Mouse (Mus musculus) thymus, postnatal 10 days (tissue): ENCODE results near the gene Fam178b.
A peak's percentile ranks its signal among the peaks of the same experiment; 100 is the strongest.

ENCODE experiments used
- DNase-seq, 2 experiments: peaks; one replicate each; pipeline ENCODE4 v3.0.0; 2021; ENCODE audit warnings: low spot score in 2 of 2

Gene Fam178b

GRCm38 (mm10) chr1:36588476-36589450 lies 94.2 kb downstream of the Fam178b start:
- no peak for DNase-seq

- DNase-seq = no peak
Observed at GRCm38 (mm10) chr1:36587860-36588259, 95.1 kb downstream of the Fam178b start.

GRCm38 (mm10) chr1:36586288-36586687 lies 96.7 kb downstream of the Fam178b start:
- no peak for DNase-seq

GRCm38 (mm10) chr1:36583408-36584116 lies 99.4 kb downstream of the Fam178b start:
- no peak for DNase-seq

- DNase-seq = no peak
Observed at GRCm38 (mm10) chr1:36582211-36582610, 100.8 kb downstream of the Fam178b start.

GRCm38 (mm10) chr1:36581260-36581659 lies 101.7 kb downstream of the Fam178b start:
- no peak for DNase-seq

- DNase-seq = no peak
Observed at GRCm38 (mm10) chr1:36580384-36581207, 102.4 kb downstream of the Fam178b start.

- peak; percentile 70 to 77 for DNase-seq
Observed at GRCm38 (mm10) chr1:36579974-36580383, 103.0 kb downstream of the Fam178b start.

GRCm38 (mm10) chr1:36576991-36577675 lies 105.8 kb downstream of the Fam178b start:
- DNase-seq = no peak

- DNase-seq = no peak
Observed at GRCm38 (mm10) chr1:36575347-36575746, 107.6 kb downstream of the Fam178b start.

GRCm38 (mm10) chr1:36574196-36574955 lies 108.6 kb downstream of the Fam178b start:
- DNase-seq = no peak

GRCm38 (mm10) chr1:36573524-36573923 lies 109.5 kb downstream of the Fam178b start:
- no peak for DNase-seq

- no peak for DNase-seq
Observed at GRCm38 (mm10) chr1:36572709-36573108, 110.3 kb downstream of the Fam178b start.

GRCm38 (mm10) chr1:36572140-36572700 lies 110.8 kb downstream of the Fam178b start:
- no peak for DNase-seq

- no peak for DNase-seq
Observed at GRCm38 (mm10) chr1:36571627-36572026, 111.4 kb downstream of the Fam178b start.

- DNase-seq = no peak
Observed at GRCm38 (mm10) chr1:36570320-36570719, 112.7 kb downstream of the Fam178b start.

- DNase-seq = no peak
Observed at GRCm38 (mm10) chr1:36569694-36570276, 113.2 kb downstream of the Fam178b start.

- no peak for DNase-seq
Observed at GRCm38 (mm10) chr1:36568776-36569175, 114.2 kb downstream of the Fam178b start.

GRCm38 (mm10) chr1:36567818-36568603 lies 115.0 kb downstream of the Fam178b start:
- no peak for DNase-seq
